Mouse (Mus musculus): ENCODE data around the gene Rmnd5a. TPM values are rescaled to one million over a fixed set of nuclear protein-coding genes. Genes with fewer than 3 reads are reported as not detected.
A peak's percentile ranks its signal among the peaks of the same experiment; 100 is the strongest.

Gene Rmnd5a
- total and polyA plus RNA-seq, 3 experiments, result 22.6 to 497 (median 23.3) TPM

- DNase-seq (ENCODE audit: low read depth, low spot score), result no peak
- no peaks in the 10 kb centered on the region for H3K79me2 ChIP-seq (ENCODE audit: control insufficient read depth, insufficient read depth, low read length, poor library complexity)
- no peak overlapping the region for H3K27ac ChIP-seq (ENCODE audit: control insufficient read depth, low read depth, low read length)
- TF ChIP-seq SIN3A (IDR thresholded peaks at IDR 0.05; ENCODE audit: low read length), result no peak
- peaks cover 4 to 20% of the 10 kb centered on the region in 2 experiments; a peak in 3 of 4 replicates for H3K4me1 ChIP-seq (ENCODE audit: control insufficient read depth in 1 of 2, insufficient read depth in 2 of 2, low read length in 2 of 2)
- H3K9ac ChIP-seq (ENCODE audit: control insufficient read depth, low read depth, low read length, poor library complexity, severe bottlenecking), result no peak overlapping the region
- H3K27me3 ChIP-seq (ENCODE audit: control insufficient read depth in 1 of 2, insufficient read depth in 2 of 2, low read length in 2 of 2), result no peaks in the 10 kb centered on the region
- no peaks in the 10 kb centered on the region for H3K9me3 ChIP-seq (replicated peaks; ENCODE audit: insufficient read depth, low read length)
- peaks cover 2 to 16% of the 10 kb centered on the region in 2 experiments for H3K36me3 ChIP-seq (ENCODE audit: control insufficient read depth in 1 of 2, insufficient read depth in 2 of 2, low read length in 2 of 2)
- H3K4me3 ChIP-seq (ENCODE audit: control insufficient read depth in 1 of 2, insufficient read depth in 1 of 2, low read depth in 2 of 2, low read length in 2 of 2), result no peak overlapping the region
Measured at GRCm38 (mm10) chr6:71420848-71421247, 19.6 kb downstream of the Rmnd5a start.

- Histone ChIP-seq H3K4me3 (ENCODE audit: control insufficient read depth in 1 of 2, insufficient read depth in 1 of 2, low read depth in 2 of 2, low read length in 2 of 2) (no peak overlapping the region), H3K9ac (ENCODE audit: control insufficient read depth, low read depth, low read length, poor library complexity, severe bottlenecking) (peak overlapping the region; percentile 40; the same call in 1 of the 2 replicates), H3K27ac (ENCODE audit: control insufficient read depth, low read depth, low read length) (peak overlapping the region; percentile 82), H3K27me3 (ENCODE audit: control insufficient read depth in 1 of 2, insufficient read depth in 2 of 2, low read length in 2 of 2) (no peaks in the 10 kb centered on the region), H3K9me3 (replicated peaks; ENCODE audit: insufficient read depth, low read length) (no peaks in the 10 kb centered on the region), H3K36me3 (ENCODE audit: control insufficient read depth in 1 of 2, insufficient read depth in 2 of 2, low read length in 2 of 2) (peaks cover 2 to 16% of the 10 kb centered on the region in 2 experiments), H3K4me1 (ENCODE audit: control insufficient read depth in 1 of 2, insufficient read depth in 2 of 2, low read length in 2 of 2) (peaks cover 4 to 20% of the 10 kb centered on the region in 2 experiments; a peak in 3 of 4 replicates), H3K79me2 (ENCODE audit: control insufficient read depth, insufficient read depth, low read length, poor library complexity) (no peaks in the 10 kb centered on the region)
- peak; percentile 69 for DNase-seq (ENCODE audit: low read depth, low spot score)
- TF ChIP-seq POLR2AphosphoS2 (IDR thresholded peaks at IDR 0.05; ENCODE audit: low read length) (no peak), ZKSCAN1 (IDR thresholded peaks at IDR 0.05; ENCODE audit: low read depth, low read length) (no peak), E2F4 (IDR thresholded peaks at IDR 0.05; ENCODE audit: borderline replicate concordance, low read depth, low read length) (no peak), GABPA (IDR thresholded peaks at IDR 0.05; ENCODE audit: low read depth, low read length) (no peak), CHD2 (IDR thresholded peaks at IDR 0.05; ENCODE audit: low read length) (no peak), ELF1 (IDR thresholded peaks at IDR 0.05; ENCODE audit: low read depth, low read length) (no peak), EP300 (IDR thresholded peaks at IDR 0.05; ENCODE audit: low read depth in 1 of 2, low read length in 2 of 2) (peak in 1 of 2 experiments; percentile 71; a peak in 1 of 4 replicates), CTCF (IDR thresholded peaks at IDR 0.05 in 2 of 3, conservative IDR thresholded peaks at IDR 0.05 in 1 of 3; ENCODE audit: control insufficient read depth in 1 of 3, insufficient read depth in 1 of 3, low read depth in 2 of 3, low read length in 3 of 3, poor library complexity in 1 of 3, severe bottlenecking in 1 of 3) (no peak), MYB (IDR thresholded peaks at IDR 0.05; ENCODE audit: low read depth, low read length) (no peak), CHD1 (IDR thresholded peaks at IDR 0.05; ENCODE audit: low read depth, low read length) (no peak), TBP (IDR thresholded peaks at IDR 0.05; ENCODE audit: low read depth, low read length) (no peak), POLR2AphosphoS5 (IDR thresholded peaks at IDR 0.05; ENCODE audit: borderline replicate concordance, low read depth, low read length) (no peak), USF2 (IDR thresholded peaks at IDR 0.05; ENCODE audit: borderline replicate concordance in 1 of 2, insufficient read depth in 1 of 2, low read depth in 1 of 2, low read length in 2 of 2) (no peak), NRF1 (IDR thresholded peaks at IDR 0.05; ENCODE audit: insufficient read depth, low read depth, low read length, poor library complexity, severe bottlenecking) (no peak), ETS1 (IDR thresholded peaks at IDR 0.05; ENCODE audit: low read depth, low read length) (peak; percentile 72; the same call in 1 of the 2 replicates), ZC3H11A (IDR thresholded peaks at IDR 0.05; ENCODE audit: low read depth, low read length) (no peak), MAFK (IDR thresholded peaks at IDR 0.05; ENCODE audit: borderline replicate concordance, low read depth, low read length) (no peak), SIN3A (IDR thresholded peaks at IDR 0.05; ENCODE audit: low read length) (peak; percentile 54; the same call in 1 of the 2 replicates), ZMIZ1 (IDR thresholded peaks at IDR 0.05; ENCODE audit: low read depth, low read length) (no peak), BHLHE40 (IDR thresholded peaks at IDR 0.05; ENCODE audit: borderline replicate concordance, low read depth, low read length) (no peak), TAL1 (IDR thresholded peaks at IDR 0.05; ENCODE audit: low read length) (no peak), HCFC1 (IDR thresholded peaks at IDR 0.05; ENCODE audit: low read depth, low read length) (no peak), MXI1 (IDR thresholded peaks at IDR 0.05; ENCODE audit: low read depth, low read length) (peak; percentile 77; the same call in 1 of the 2 replicates), MEF2A (IDR thresholded peaks at IDR 0.05; ENCODE audit: extremely low read depth, insufficient replicate concordance, low read depth, low read length, poor library complexity, severe bottlenecking) (no peak; the same call in 1 of the 2 replicates), POLR2A (IDR thresholded peaks at IDR 0.05; ENCODE audit: control insufficient read depth in 1 of 2, insufficient read depth in 1 of 2, low read depth in 1 of 2, low read length in 2 of 2, poor library complexity in 1 of 2) (no peak), TCF12 (IDR thresholded peaks at IDR 0.05; ENCODE audit: low read depth, low read length) (no peak), RAD21 (IDR thresholded peaks at IDR 0.05; ENCODE audit: low read depth, low read length) (no peak), MAX (IDR thresholded peaks at IDR 0.05; ENCODE audit: low read length) (no peak), GATA1 (IDR thresholded peaks at IDR 0.05; ENCODE audit: low read depth, low read length) (no peak), JUND (IDR thresholded peaks at IDR 0.05; ENCODE audit: low read depth, low read length) (no peak), ZNF384 (IDR thresholded peaks at IDR 0.05; ENCODE audit: low read depth, low read length) (no peak), MYC (IDR thresholded peaks at IDR 0.05; ENCODE audit: low read depth, low read length) (no peak)
Measured at GRCm38 (mm10) chr6:71418874-71419273, 21.6 kb downstream of the Rmnd5a start.
